Mouse (Mus musculus): Measurements from ENCODE around the gene Arntl. TPM values are rescaled to one million over a fixed set of nuclear protein-coding genes. Genes with fewer than 3 reads are reported as not detected.

Gene Arntl
- total RNA-seq, 2 experiments from 2014 or later: 17.6 to 39.4 TPM

DNA sequence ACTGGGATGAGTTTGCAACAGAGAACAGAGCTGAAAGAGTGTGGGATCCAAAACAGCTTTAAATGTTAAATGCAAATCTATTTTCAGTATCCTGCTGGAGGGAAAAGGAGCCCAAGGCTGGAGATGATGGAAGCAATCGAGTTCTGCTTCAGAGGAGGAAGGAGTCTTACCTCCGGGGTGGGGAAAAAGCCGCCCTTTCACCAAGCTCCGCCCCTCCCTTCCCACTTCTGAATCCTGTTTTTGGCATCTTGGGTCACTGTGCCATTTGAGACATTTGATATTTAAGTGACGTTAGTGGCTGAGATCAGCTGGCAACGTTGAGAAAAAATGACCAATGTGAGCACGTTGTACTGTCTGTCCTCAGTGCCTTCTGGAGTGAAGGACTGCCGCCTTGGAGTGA, 8.9 kb downstream of the Arntl start:
- H3K27ac ChIP-seq: peak overlapping the region; percentile 89
- peak; percentile 72 for DNase-seq
- peak overlapping the region; percentile 15 for H3K4me3 ChIP-seq
- intact Hi-C loops (cut with DNase I): no loop called here
- TF ChIP-seq CTCF (IDR thresholded peaks at IDR 0.05): no peak

- intact Hi-C loops (cut with DNase I): no loop called here
- TF ChIP-seq CTCF (IDR thresholded peaks at IDR 0.05): no peak
- Histone ChIP-seq H3K27ac (no peak overlapping the region), H3K4me3 (no peak overlapping the region)
- no peak for DNase-seq
Measured at GRCm38 (mm10) chr7:113219416-113219815, 12.2 kb downstream of the Arntl start.

DNA sequence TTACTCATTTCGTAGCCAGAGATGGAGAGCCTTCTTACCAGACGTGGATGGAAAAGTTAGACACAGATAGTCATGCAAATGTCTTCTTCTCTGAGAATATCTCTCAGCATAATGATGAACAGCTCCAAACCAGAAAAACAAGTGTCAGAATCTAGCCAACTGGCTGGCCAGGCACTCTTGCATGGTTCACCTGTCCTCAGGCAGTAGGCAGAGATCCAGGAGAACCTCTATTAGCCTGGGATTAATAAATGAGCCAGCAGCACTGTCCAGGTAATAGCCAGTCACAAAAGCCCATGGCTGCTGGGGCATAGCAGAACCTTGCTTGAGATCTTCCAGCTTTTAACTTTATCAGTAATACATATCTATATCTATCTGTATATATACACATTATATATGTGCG, 12.6 kb downstream of the Arntl start:
- TF ChIP-seq CTCF (IDR thresholded peaks at IDR 0.05): no peak
- no peak overlapping the region for H3K27ac ChIP-seq
- intact Hi-C loops (cut with DNase I): no loop called here
- no peak overlapping the region for H3K4me3 ChIP-seq
- no peak for DNase-seq

GRCm38 (mm10) chr7:113220691-113221238, 13.5 kb downstream of the Arntl start:
- intact Hi-C loops (cut with DNase I): no loop called here
- peak; percentile 56 for DNase-seq
- peak; percentile 30 for TF ChIP-seq CTCF (IDR thresholded peaks at IDR 0.05)
- Histone ChIP-seq H3K4me3 (no peak overlapping the region), H3K27ac (peak overlapping the region; percentile 62)

- H3K27ac ChIP-seq: no peak overlapping the region
- DNase-seq: no peak
- H3K4me3 ChIP-seq: no peak overlapping the region
- TF ChIP-seq CTCF (IDR thresholded peaks at IDR 0.05): no peak
- intact Hi-C loops (cut with DNase I): no loop called here
Measured at GRCm38 (mm10) chr7:113222821-113223220, 15.6 kb downstream of the Arntl start.

GRCm38 (mm10) chr7:113224620-113225019, 17.4 kb downstream of the Arntl start:
- intact Hi-C loops (cut with DNase I): no loop called here
- no peak for DNase-seq
- TF ChIP-seq CTCF (IDR thresholded peaks at IDR 0.05): no peak
- Histone ChIP-seq H3K4me3 (no peak overlapping the region), H3K27ac (no peak overlapping the region)

DNA sequence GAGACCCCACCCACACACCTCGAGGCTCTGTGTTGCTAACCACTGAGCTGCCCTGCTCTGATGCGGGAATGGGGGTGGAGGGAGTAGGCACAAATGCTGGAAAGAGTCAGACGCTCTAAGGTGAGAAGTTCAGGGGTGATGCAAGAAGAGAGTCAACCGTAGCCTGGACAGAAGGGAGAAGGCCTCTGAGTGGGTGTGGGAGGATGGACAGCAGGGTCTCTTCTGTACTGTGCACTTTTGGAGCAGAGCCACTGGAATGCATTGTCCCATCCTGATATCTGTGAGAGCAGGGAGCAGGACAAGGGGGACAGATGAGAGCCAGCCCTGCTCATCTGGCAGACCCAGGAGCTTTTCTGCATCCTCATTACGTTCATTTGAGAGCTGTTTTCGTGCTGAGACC, 21.2 kb downstream of the Arntl start:
- intact Hi-C loops (cut with DNase I): no loop called here
- Histone ChIP-seq H3K27ac (no peak overlapping the region), H3K4me3 (no peak overlapping the region)
- DNase-seq: no peak
- no peak for TF ChIP-seq CTCF (IDR thresholded peaks at IDR 0.05)

- intact Hi-C loops (cut with DNase I): no loop called here
- no peak for TF ChIP-seq CTCF (IDR thresholded peaks at IDR 0.05)
- no peak for DNase-seq
- no peak overlapping the region for H3K27ac ChIP-seq
- H3K4me3 ChIP-seq: no peak overlapping the region
Measured at GRCm38 (mm10) chr7:113236135-113236534, 28.9 kb downstream of the Arntl start.

- peak; percentile 39 for TF ChIP-seq CTCF (IDR thresholded peaks at IDR 0.05)
- intact Hi-C loops (cut with DNase I): no loop called here
Measured at GRCm38 (mm10) chr7:113238365-113238764, 31.1 kb downstream of the Arntl start.

DNA sequence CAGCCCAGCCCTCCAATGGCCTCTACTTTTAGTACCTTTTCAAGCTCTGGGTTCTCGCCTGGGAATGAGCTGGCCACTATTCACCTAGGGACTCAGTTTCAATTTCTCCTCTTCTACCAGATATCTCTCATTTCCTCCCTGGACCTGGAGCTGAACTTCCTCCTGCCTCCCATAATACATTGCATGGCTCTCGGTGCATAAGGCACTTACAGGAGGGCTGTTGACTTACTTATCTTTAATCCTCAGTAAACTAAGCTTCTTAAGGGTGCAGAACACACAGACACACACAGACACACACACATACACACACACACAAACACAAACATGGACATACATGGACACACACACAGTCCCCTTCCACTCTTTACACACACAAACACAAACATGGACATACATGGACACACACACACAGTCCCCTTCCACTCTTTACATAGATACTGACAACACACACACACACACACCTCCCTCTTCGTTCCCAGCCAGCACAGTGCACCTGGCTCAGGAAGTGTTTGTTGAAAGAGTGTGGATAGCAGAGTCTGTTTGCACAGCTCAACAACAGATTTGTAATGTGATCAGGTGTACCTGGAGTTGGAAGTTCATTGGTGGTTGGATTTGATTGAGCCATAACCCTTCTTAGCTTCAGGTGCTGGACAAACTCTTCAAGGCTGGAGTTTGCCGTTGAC, 32.3 kb downstream of the Arntl start:
- no peak overlapping the region for H3K27ac ChIP-seq
- intact Hi-C loops (cut with DNase I): no loop called here
- no peak for TF ChIP-seq CTCF (IDR thresholded peaks at IDR 0.05)
- DNase-seq: no peak
- no peak overlapping the region for H3K4me3 ChIP-seq

More at GRCm38 (mm10) chr7:113238365-113238764, 31.1 kb downstream of the Arntl start:
- H3K4me3 ChIP-seq: no peak overlapping the region
- H3K27ac ChIP-seq: no peak overlapping the region
- no peak for DNase-seq

DNA sequence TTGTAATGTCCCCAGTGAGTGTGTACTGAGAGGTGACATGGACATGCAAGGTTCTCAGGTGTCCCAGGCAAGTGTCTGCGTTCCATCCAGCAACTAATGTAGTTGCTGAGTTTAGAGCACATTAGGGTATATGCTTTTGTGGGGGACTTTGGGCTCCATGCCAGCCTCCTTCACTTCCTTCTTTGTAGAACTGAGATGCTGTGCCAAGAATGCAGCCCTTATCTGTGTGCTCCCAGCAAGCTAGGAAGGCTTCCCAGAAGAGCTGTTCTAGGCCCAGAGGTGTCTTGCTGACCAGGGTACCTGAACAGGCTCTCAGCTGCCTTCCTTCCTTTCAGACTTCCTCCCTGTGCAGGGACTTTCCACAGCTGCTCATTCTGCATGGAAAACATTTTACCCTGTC, 33.2 kb downstream of the Arntl start:
- intact Hi-C loops (cut with DNase I): no loop called here
- TF ChIP-seq CTCF (IDR thresholded peaks at IDR 0.05): no peak
- H3K27ac ChIP-seq: peak overlapping the region; percentile 71; the same call in 1 of the 2 replicates
- no peak overlapping the region for H3K4me3 ChIP-seq
- DNase-seq: no peak

DNA sequence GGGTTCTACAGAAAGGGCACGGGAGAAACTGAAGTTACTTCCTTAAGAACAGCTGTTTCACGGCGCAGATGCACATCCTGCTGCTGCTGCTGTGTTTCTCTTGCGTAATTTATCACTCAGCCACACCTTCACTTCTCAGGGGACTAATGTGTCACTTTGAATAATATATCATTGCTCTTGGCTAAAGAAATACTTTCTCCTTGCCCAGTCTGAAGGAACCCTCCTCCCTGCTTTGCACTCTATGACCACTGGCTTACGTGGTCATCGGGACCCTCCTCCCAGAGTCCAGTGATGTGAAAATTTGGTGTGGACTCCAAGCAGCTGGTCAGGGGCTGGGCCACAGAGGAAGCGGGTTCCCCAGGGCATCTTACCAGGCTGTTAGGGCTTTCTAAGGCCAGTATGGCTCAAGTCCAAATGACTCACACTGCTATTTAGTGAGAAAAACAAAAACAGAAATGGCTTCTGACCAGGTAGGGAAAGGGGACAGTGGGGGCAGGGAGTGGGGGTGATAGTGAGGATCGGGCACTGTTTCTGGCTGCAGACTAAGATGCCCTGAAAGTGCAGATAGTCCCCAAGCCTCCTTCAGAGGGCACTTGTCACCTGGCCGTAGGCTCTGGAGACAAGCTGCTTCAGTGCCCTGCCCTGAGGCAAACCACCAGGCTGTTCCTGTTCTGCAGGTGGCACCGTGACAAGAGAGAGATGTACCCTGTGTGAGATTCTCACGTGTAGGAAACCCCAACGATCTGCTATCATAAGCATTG, 34.8 kb downstream of the Arntl start:
- H3K4me3 ChIP-seq: peak overlapping the region; percentile 33
- TF ChIP-seq CTCF (IDR thresholded peaks at IDR 0.05): no peak
- intact Hi-C loops (cut with DNase I): no loop called here
- peak; percentile 67 for DNase-seq
- peak overlapping the region; percentile 71 for H3K27ac ChIP-seq

DNA sequence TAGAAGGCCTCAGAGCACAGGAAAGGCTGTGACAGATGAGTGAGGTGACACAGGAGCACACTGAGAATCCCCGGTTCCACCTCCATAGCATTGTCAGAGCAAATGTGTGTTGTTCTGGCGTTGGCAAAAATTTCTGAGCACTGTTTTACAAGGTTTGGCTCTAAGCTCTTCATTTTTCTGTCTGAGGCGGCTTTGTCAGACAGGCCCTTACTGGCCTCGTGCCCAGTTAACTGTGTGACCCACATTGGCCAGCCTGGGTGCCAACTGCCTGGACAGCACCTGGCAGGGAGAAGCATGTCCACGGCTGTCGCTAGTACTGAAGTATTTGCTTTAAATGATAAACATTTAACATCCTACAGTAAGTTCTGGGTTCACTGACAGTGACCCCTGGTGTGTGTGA, 35.4 kb downstream of the Arntl start:
- TF ChIP-seq CTCF (IDR thresholded peaks at IDR 0.05): no peak
- intact Hi-C loops (cut with DNase I): no loop called here
- Histone ChIP-seq H3K27ac (peak overlapping the region; percentile 71), H3K4me3 (no peak overlapping the region; the same call in none of the 2 replicates)
- peak; percentile 85 for DNase-seq

Measured in gastrocnemius, adult 2 months (tissue).